Mouse (Mus musculus): ENCODE measurements around the gene Shisa2.
A peak's percentile ranks its signal among the peaks of the same experiment; 100 is the strongest.
"Not testable (repeated sequence)": the region's sequence is repeated elsewhere in the genome, so short reads cannot be mapped to it uniquely, and the experiment has no call there.

Shisa2 gene

GRCm38 (mm10) chr14:59625158-59625805 lies at the start of gene Shisa2:
Gene Shisa2, plus strand, starts transcription at chr14:59625308.
- DNase-seq: peak; percentile 10 to 24

GRCm38 (mm10) chr14:59576385-59576784 lies 48.7 kb upstream of the Shisa2 start:
- no peak for DNase-seq

DNA sequence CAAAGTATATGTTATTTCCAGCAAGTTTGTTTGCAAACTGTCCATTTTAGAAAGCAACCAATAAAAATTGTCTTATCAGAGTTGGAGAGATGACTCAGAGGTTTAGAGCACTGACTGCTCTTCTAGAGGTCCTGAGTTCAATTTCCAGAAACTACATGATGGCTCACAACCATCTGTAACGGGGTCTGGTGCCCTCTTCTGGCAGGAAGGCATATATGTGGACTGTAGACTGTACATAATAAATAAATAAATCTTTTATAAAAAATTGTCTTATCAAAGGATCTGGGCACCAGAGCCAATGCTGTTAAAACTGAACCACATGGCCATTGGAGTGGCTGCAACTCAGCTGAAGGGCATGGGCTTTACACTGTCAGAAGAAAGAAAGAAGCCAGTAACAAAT lies 34.5 kb upstream of the Shisa2 start:
- DNase-seq: peak; percentile 18

- no peak for DNase-seq
Observed at GRCm38 (mm10) chr14:59591901-59592300, 33.2 kb upstream of the Shisa2 start.

DNA sequence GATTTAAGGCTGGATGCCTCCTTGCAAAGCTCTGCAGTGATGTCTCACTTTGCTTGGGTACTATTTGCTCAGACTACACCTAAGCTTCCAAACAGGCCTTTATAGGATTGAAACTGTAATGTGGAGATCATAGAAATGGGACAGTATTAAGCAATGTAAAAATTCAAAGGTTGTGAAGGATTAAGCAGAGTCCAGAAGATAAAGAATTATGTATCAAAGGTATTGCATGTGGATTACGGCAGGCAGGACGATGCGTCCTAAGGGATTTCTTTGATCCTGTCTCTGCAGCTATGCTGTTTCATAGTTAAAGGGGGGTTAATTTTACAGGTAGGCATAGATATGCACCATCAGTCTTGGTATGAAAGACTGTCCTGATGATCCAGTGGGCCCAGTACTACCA lies 32.5 kb upstream of the Shisa2 start:
- no peak for DNase-seq

GRCm38 (mm10) chr14:59594988-59595387 lies 30.1 kb upstream of the Shisa2 start:
- DNase-seq: no peak

- DNase-seq: peak; percentile 91 to 98
Observed at GRCm38 (mm10) chr14:59597398-59598259, 27.5 kb upstream of the Shisa2 start, which contains the start of gene Cdadc1. Gene Cdadc1, minus strand, starts transcription at chr14:59597959.

DNA sequence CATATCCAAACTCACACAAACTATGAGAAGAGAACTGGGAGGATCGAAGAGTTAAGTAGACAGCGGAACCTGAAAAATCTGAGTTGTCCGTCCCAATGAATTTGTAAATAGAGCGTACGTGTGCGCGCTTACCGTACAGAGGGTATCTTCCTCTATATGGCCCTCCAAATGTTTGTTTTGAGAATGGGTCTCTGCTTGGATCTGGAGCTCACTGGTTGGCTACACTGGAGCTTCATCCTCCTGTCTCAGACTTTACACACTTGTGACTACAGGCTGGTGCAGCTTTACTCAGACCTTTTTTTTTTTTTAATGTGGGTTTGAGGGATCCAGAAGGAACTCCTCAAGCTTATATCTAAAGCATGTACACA lies 26.9 kb upstream of the Shisa2 start:
- DNase-seq: no peak

DNA sequence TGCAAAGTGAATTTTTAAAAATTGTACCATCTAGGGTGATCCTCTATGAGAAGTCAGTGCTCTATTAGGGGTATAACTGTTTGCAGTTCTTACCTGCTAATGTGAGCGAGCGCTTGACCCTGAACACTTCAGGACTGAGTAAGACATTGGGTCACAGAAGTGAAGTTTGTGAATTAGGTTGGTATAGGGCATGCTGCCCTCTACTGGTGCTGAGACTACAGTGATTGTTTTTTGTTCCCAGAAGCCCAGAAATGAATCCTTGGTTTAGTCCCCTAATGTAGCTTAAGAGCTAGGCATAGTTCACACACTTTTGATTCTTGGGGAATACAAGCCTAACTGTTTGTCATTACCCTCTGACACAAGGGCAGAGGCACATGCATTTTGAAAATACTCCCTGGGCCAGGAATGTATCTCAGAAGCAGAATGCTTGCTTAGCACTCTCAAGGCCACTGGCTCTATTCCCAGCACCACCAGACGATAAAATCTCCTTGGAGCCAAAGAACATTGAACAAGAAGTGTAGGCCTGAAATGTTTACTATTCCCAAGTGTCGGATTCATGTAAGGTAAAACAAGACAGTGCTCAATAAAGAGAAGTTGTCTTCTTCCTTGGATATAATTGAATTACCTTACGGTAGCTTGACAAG lies 21.0 kb upstream of the Shisa2 start:
- peak in 1 of 2 experiments; percentile 30 for DNase-seq

- peak; percentile 65 to 76 for DNase-seq
Observed at GRCm38 (mm10) chr14:59605671-59606353, 19.3 kb upstream of the Shisa2 start.

GRCm38 (mm10) chr14:59607021-59607420 lies 18.1 kb upstream of the Shisa2 start:
- DNase-seq: no peak

- peak; percentile 53 to 58 for DNase-seq
Observed at GRCm38 (mm10) chr14:59612920-59613625, 12.0 kb upstream of the Shisa2 start.

GRCm38 (mm10) chr14:59614149-59614548 lies 11.0 kb upstream of the Shisa2 start:
- not testable (repeated sequence) for DNase-seq

DNA sequence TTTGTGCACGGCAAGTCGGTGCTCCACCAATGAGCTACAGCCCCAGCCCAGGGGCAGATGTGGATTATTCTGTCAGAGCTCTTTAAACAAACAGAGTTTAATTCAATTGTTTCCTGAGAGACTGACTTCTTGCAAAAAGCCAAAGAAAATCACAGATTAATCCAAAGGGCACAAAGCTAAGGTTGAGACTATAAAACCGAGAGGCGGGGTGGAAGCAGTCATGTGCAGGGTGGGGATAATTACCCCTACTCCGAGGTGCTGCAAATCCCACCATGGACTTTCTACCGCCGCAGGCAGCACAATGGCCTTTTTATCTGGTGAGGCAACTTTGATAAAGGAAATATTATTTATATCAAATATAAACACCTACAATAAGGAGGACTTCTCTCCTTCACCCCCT lies 8.3 kb upstream of the Shisa2 start:
- no peak for DNase-seq

DNA sequence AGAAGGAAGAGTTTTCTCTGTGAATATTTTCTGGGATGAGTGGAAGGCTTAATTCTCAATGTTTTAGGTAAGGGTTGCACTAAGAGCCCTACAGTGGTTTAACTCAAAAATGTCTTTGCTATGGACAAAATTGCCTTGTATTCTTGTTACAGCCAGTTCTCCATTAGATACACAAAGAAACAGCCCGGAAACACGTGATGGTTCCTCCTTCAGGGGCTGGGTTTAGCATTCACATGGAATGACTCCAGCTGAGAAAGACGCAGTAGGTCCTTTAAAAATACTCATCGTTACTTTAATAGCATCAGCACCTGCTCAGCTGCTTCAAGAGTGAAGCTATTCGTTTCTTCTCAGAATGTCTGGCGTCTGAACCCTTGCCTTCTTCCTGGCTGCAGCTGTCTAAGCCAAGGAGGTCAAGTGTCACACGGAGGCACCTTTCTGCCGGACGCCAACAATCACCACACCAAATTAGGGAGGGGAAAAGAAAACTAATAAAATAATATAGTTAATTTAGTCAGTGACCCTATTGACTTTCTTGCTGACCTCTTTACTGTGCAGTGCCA lies 702 bp upstream of the Shisa2 start:
- DNase-seq: no peak

- DNase-seq: no peak
Observed at GRCm38 (mm10) chr14:59625806-59626364, 777 bp downstream of the Shisa2 start.

DNA sequence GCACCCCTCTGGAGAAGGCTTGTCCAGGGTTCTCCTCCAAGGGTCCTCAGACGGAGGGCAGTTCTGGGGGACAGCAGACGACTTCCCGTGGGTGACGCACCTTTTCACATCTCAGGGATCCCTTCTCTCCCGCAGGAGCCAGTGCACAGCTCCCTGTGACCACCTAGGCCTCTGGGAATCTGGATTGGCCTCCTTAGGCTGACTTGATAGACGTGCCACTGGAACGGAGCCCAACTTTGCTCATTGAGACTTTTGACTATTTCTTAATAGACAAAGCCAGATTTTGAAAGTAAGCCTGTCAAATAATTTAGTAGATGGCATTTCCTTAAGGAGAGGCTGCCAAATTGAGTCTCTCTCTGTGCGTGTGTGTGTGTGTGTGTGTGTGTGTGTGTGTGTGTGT lies 1.6 kb downstream of the Shisa2 start:
- no peak for DNase-seq

- no peak for DNase-seq
Observed at GRCm38 (mm10) chr14:59627142-59627680, 2.1 kb downstream of the Shisa2 start.

DNA sequence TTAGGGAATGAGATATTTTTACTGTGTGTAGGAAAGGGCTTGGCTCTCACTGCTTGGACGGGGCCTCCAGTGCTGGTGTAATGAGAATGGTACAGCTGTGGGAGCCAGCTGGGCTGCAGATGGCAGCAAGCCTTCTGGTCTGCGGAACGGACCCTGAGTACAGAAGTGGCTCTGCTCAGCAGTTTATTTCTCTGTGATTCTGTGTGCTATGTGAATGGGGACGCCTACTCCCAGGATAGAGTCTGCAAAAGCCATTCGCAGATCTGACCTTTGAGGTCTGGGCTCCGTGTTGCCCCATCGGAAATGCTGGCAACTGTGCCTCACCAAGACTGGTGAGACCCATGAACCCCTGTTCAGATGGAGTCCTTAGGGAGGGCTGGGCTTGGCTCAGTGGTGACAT lies 2.7 kb downstream of the Shisa2 start:
- no peak for DNase-seq

- DNase-seq: no peak
Observed at GRCm38 (mm10) chr14:59629308-59629707, 4.2 kb downstream of the Shisa2 start.

- DNase-seq: no peak
Observed at GRCm38 (mm10) chr14:59630096-59630495, 5.0 kb downstream of the Shisa2 start.

All from cerebellum, adult 18-20 months (tissue).